Mouse (Mus musculus): ENCODE data around the gene Tram2.

- TF ChIP-seq CTCF (IDR thresholded peaks at IDR 0.05; ENCODE audit: low read depth) = no peak
- no peak for TF ChIP-seq EP300 (IDR thresholded peaks at IDR 0.05; ENCODE audit: low read depth)
These were observed 64.6 kb downstream of the Tram2 start for GRCm38 (mm10) chr1:21014463-21014862.
